Mouse (Mus musculus) gastrocnemius, postnatal 4 days (tissue): ENCODE measurements around the gene Atg2a. TPM values are rescaled to one million over a fixed set of nuclear protein-coding genes. Genes with fewer than 3 reads are reported as not detected.

Source experiments
- DNase-seq, 2 experiments: peaks; one replicate each; pipeline ENCODE4 v3.0.0; 2021 to 2022; ENCODE audit warnings: low spot score in 2 of 2, mixed read lengths in 2 of 2
- long read RNA-seq, 2 experiments: library from polyadenylated mRNA; stranded (forward); transcript quantifications; one replicate each; pipeline ENCODE4 v2.0.0; 2021
- total RNA-seq, 2 experiments: library from RNA; stranded (reverse); gene quantifications; 2 replicates each; pipeline ENCODE4 v1.2.3; 2021

Atg2a gene
- 10 to 100 TPM; 15.5 to 16.7 TPM for total RNA-seq
- long read RNA-seq, experiment 1, full-length matches to known transcripts, result 3 of 11 reads
- long read RNA-seq, experiment 1, partial matches to known transcripts, result 5 of 11 reads
- long read RNA-seq, experiment 1, other reads (novel, unspliced or antisense), result 3 of 11 reads
- long read RNA-seq, experiment 2, full-length matches to known transcripts, result 6 of 25 reads
- long read RNA-seq, experiment 2, partial matches to known transcripts, result 8 of 25 reads
- long read RNA-seq, experiment 2, other reads (novel, unspliced or antisense), result 11 of 25 reads

GRCm38 (mm10) chr19:6241274-6242107 is at the start of gene Atg2a:
Gene Atg2a, plus strand, starts transcription at chr19:6241668.
- DNase-seq, result peak; percentile 96 to 98

GRCm38 (mm10) chr19:6204265-6204664 is 37.2 kb upstream of the Atg2a start:
- DNase-seq, result no peak

- no peak for DNase-seq
These were observed 34.8 kb upstream of the Atg2a start for GRCm38 (mm10) chr19:6206716-6207115.

- no peak for DNase-seq
These were observed 25.3 kb upstream of the Atg2a start for GRCm38 (mm10) chr19:6216046-6216705.

- DNase-seq, result no peak
These were observed 22.9 kb upstream of the Atg2a start for GRCm38 (mm10) chr19:6218606-6219005.

GRCm38 (mm10) chr19:6226135-6226534 is 15.3 kb upstream of the Atg2a start, which contains the start of gene Gpha2:
Gene Gpha2, plus strand, starts transcription at chr19:6226380.
- DNase-seq, result no peak

- DNase-seq, result no peak
These were observed 14.7 kb upstream of the Atg2a start for GRCm38 (mm10) chr19:6226763-6227162.

- DNase-seq, result no peak
These were observed 13.6 kb upstream of the Atg2a start for GRCm38 (mm10) chr19:6227864-6228263.

- DNase-seq, result no peak
These were observed 11.1 kb upstream of the Atg2a start for GRCm38 (mm10) chr19:6230411-6230810.

GRCm38 (mm10) chr19:6231036-6231435 is 10.4 kb upstream of the Atg2a start:
- DNase-seq, result no peak

GRCm38 (mm10) chr19:6233647-6234046 is 7.8 kb upstream of the Atg2a start:
- DNase-seq, result no peak

- DNase-seq, result no peak
These were observed 7.0 kb upstream of the Atg2a start for GRCm38 (mm10) chr19:6234337-6235083.

GRCm38 (mm10) chr19:6235084-6236052 is 6.1 kb upstream of the Atg2a start, which contains the start of gene Ppp2r5b:
Gene Ppp2r5b, minus strand, starts transcription at chr19:6235872.
- peak; percentile 90 to 92 for DNase-seq

- DNase-seq, result peak; percentile 76 to 92
These were observed 5.4 kb upstream of the Atg2a start for GRCm38 (mm10) chr19:6236053-6236441.

- DNase-seq, result no peak
These were observed 4.6 kb upstream of the Atg2a start for GRCm38 (mm10) chr19:6236842-6237241.

- no peak for DNase-seq
These were observed 2.7 kb upstream of the Atg2a start for GRCm38 (mm10) chr19:6238740-6239139.

- no peak for DNase-seq
These were observed 1.3 kb upstream of the Atg2a start for GRCm38 (mm10) chr19:6240136-6240535.

GRCm38 (mm10) chr19:6240725-6241124 is 743 bp upstream of the Atg2a start:
- DNase-seq, result no peak

- DNase-seq, result no peak
These were observed 813 bp downstream of the Atg2a start for GRCm38 (mm10) chr19:6242281-6242680.

GRCm38 (mm10) chr19:6243226-6243625 is 1.8 kb downstream of the Atg2a start:
- DNase-seq, result no peak
